Mouse (Mus musculus) kidney, adult 2 months (tissue): ENCODE data around the gene Wnt4. TPM values are rescaled to one million over a fixed set of nuclear protein-coding genes. Genes with fewer than 3 reads are reported as not detected.

Experiments
- DNase-seq: peaks from one replicate; pipeline ENCODE4 v3.0.0; 2021
- H3K27ac ChIP-seq: fragments of 200-500 bp; 2 replicates; pipeline ENCODE4 v1.5.1; 2012; ENCODE audit warnings: low read depth, low read length, control low read depth, inconsistent platforms; ENCODE audit not compliant: insufficient read depth
- H3K27me3 ChIP-seq: fragments of 200-500 bp; replicated peaks from 2 replicates; pipeline ENCODE4 v1.6.1; 2012; ENCODE audit warnings: mild to moderate bottlenecking, moderate library complexity, low read length, inconsistent platforms; ENCODE audit not compliant: control insufficient read depth, insufficient read depth
- H3K36me3 ChIP-seq: fragments of 200-500 bp; 2 replicates; pipeline ENCODE4 v1.6.1; 2012; ENCODE audit warnings: mild to moderate bottlenecking, moderate library complexity, low read length, inconsistent platforms; ENCODE audit not compliant: control insufficient read depth, insufficient read depth
- H3K4me1 ChIP-seq: fragments of 200-500 bp; 2 replicates; pipeline ENCODE4 v1.6.1; 2011; ENCODE audit warnings: low read length; ENCODE audit not compliant: control insufficient read depth, insufficient read depth
- H3K4me3 ChIP-seq: fragments of 200-500 bp; 2 replicates; pipeline ENCODE4 v1.5.1; 2011; ENCODE audit warnings: mild to moderate bottlenecking, low read depth, low read length, control low read depth; ENCODE audit not compliant: insufficient read depth
- CTCF ChIP-seq: fragments of 200-500 bp; conservative IDR thresholded peaks from 2 replicates; pipeline ENCODE4 v1.5.1; 2011; ENCODE audit warnings: low read depth, mild to moderate bottlenecking, control low read depth, low read length, moderate library complexity, mixed read lengths; ENCODE audit not compliant: insufficient read depth, insufficient read length
- POLR2A ChIP-seq: fragments of 200-500 bp; IDR thresholded peaks from one replicate; pipeline ENCODE4 v1.6.1; 2011; ENCODE audit warnings: low read depth, low read length, control low read depth
- WGBS: fragments of 180-500 bp; shearing (Covaris S2); methylation state at CpG from one replicate; pipeline ENCODE4 v1.1.7; 2018; 5-methylcytosine and 5-hydroxymethylcytosine counted together
- polyA plus RNA-seq: library from polyadenylated mRNA; depleted of rRNA; stranded (reverse); fragments of >200 nt; gene quantifications from 2 replicates; pipeline ENCODE4 v1.2.3, GENCODE M21; 2012

Wnt4 gene
- polyA plus RNA-seq, 1 experiment: 2.1 TPM

DNA sequence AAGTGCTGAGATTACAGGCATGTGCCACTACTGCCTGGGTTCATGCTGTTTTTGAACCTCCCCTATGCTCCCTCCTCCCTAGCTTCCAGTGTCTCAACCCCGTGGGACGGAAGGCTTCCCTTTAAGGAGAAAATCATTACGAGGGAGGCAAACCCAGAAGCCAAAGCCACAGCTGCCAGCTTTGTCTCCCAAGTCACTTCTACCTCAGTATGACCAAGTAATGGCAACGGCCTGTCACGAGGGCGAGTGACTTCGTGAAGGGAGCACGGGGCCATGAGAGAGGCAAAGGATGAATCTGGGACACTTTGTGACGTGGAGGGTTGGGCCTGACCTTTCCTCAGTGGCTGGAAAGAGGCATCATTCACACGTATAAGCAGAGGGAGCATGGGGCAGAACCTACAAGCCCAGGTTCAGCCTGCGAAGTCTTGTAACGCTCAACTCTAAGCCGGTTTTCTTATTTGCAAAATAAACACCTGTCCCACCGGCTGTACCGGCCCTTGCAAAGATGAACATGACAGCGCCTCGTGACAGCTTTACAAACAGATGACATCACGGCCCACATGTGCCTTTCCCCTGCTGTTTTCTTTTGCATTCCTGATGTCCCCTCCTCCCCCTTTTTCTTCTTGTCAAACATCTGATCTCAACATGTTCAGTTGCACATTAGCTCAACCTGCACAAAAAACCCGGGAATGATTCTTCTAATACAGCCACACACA, 29.9 kb downstream of the Wnt4 start:
- H3K4me1 ChIP-seq: no peaks in the 10 kb centered on the region
- H3K4me3 ChIP-seq: no peak overlapping the region
- DNase-seq: peak; percentile 30
- H3K36me3 ChIP-seq: no peaks in the 10 kb centered on the region
- 60% methylated on average over 19 of the region's 19 CpGs for WGBS
- H3K27me3 ChIP-seq: no peaks in the 10 kb centered on the region
- TF ChIP-seq POLR2A: no peak
- no peak for TF ChIP-seq CTCF
- peak overlapping the region; percentile 17; the same call in 1 of the 2 replicates for H3K27ac ChIP-seq

- peak; percentile 60 for DNase-seq
- TF ChIP-seq POLR2A (no peak), CTCF (peak; percentile 51)
These were observed 31.1 kb downstream of the Wnt4 start for GRCm38 (mm10) chr4:137308377-137308776.

DNA sequence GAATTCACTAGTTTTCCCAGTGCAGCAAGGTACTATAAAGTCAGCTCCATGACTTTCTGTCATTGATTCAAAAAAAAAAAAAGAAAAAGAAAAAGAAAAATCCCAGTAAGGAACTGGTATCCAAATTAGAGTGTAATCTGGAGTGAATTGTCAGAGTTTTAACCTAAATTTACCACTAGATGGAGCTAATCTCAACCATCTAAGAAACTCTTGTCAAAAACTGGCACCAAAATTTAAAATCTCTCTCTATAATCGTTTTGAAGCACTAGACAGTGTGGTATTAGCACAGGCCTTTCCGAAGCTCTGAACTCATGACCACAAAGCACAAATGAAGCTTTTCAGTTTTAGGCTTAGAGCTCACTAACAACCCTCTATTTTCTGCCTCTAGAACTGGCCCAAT, 36.2 kb downstream of the Wnt4 start:
- Histone ChIP-seq H3K27ac (no peak overlapping the region), H3K4me3 (no peak overlapping the region), H3K36me3 (no peaks in the 10 kb centered on the region), H3K27me3 (no peaks in the 10 kb centered on the region), H3K4me1 (no peaks in the 10 kb centered on the region; the same call in 1 of the 2 replicates)
- WGBS: 29% methylated on average over 2 of the region's 2 CpGs
- no peak for TF ChIP-seq POLR2A
- TF ChIP-seq CTCF: no peak
- peak; percentile 30 for DNase-seq

More at GRCm38 (mm10) chr4:137308377-137308776, 31.1 kb downstream of the Wnt4 start:
- Histone ChIP-seq H3K4me1 (no peaks in the 10 kb centered on the region), H3K27ac (no peak overlapping the region), H3K4me3 (no peak overlapping the region), H3K27me3 (no peaks in the 10 kb centered on the region), H3K36me3 (no peaks in the 10 kb centered on the region)
- WGBS: 44% methylated on average over 5 of the region's 5 CpGs

DNA sequence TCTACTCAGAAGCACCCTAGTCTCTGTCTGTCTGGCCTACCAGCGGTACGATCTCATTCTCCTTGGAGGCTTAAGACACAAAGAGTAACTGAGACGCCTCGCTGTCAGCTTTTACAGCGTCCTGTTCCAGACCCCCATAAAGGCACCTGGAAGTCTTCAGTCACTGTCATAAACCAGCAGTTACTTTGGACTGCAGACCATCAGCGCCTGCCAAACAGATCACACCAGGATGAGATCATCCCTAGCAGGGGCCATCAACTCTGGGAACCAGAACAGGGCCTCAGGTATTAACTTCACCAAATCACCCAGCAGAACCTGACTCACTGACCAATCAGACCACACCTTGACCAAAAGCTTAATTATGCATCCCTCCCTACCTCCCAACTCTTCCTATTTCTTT, 37.3 kb downstream of the Wnt4 start:
- no peak overlapping the region for H3K4me3 ChIP-seq
- DNase-seq: no peak
- no peak overlapping the region for H3K27ac ChIP-seq
- H3K36me3 ChIP-seq: peaks cover 6% of the 10 kb centered on the region
- WGBS: 38% methylated on average over 6 of the region's 6 CpGs
- H3K27me3 ChIP-seq: no peaks in the 10 kb centered on the region
- no peaks in the 10 kb centered on the region; the same call in 1 of the 2 replicates for H3K4me1 ChIP-seq
- no peak for TF ChIP-seq CTCF
- no peak for TF ChIP-seq POLR2A

DNA sequence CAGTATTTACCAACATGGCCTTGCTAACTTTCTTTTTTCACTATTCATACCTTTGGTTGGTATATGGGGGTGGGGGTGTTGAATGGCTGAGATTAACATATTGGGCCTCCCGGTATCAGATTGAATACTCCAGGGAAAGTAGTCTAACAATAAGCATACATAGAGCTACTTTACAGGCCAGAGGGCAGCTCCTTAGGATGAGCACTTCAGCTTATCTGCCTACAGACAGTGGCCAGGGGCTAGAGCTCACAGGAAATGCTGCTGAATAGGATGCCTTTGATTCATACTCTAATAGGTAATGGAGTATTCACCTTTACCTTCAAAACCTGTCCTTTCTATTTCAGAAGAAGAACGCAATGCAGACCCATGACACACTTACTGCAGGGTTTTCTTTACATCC, 37.8 kb downstream of the Wnt4 start:
- Histone ChIP-seq H3K27me3 (no peaks in the 10 kb centered on the region), H3K27ac (no peak overlapping the region), H3K4me3 (no peak overlapping the region), H3K36me3 (peaks cover 6% of the 10 kb centered on the region), H3K4me1 (no peaks in the 10 kb centered on the region; the same call in 1 of the 2 replicates)
- whole genome bisulfite sequencing: 74% methylated on average over 2 of the region's 2 CpGs
- DNase-seq: no peak
- TF ChIP-seq POLR2A (no peak), CTCF (no peak)

DNA sequence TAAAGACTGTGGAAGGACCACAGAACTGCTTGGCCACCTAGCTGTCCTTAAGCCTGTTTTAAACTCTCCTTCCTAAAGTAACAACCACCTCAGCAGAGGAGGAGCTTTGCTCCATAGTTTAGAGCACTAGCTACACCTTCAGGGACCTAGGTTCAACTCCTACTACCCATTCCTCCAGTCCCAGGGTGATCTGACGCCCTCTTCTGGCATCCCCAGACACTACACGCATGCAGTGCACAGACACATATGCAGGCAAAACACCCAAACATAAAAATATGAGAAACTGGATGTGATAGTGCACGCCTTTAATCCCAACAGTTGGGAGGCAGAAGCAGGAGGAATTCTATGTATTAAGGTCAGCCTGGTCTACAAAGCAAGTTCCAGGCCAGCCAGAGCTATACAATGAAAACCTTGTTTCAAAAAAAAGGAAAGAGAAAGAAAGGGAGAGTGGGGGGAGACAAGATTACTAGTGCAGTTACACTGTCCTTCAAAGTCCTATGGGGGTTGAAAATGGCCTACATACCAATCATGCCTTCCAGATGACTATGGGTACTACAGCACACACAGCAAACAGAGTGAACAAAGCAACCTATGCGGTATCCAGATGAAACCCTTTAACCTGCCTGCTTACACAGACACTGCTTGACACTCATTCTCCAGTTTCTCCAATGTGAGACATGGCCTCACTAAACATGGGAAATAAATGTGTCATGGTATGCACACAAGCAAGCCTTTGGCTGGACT, 38.9 kb downstream of the Wnt4 start:
- Histone ChIP-seq H3K4me3 (no peak overlapping the region), H3K27ac (no peak overlapping the region), H3K4me1 (no peaks in the 10 kb centered on the region; the same call in 1 of the 2 replicates), H3K27me3 (no peaks in the 10 kb centered on the region), H3K36me3 (peaks cover 10% of the 10 kb centered on the region)
- 83% methylated on average over 4 of the region's 4 CpGs for WGBS
- TF ChIP-seq CTCF (no peak), POLR2A (no peak)
- no peak for DNase-seq

- no peaks in the 10 kb centered on the region for H3K27me3 ChIP-seq
- TF ChIP-seq CTCF (no peak), POLR2A (no peak)
- WGBS: 71% methylated on average over 6 of the region's 6 CpGs
- DNase-seq: no peak
- no peaks in the 10 kb centered on the region for H3K4me1 ChIP-seq
- no peak overlapping the region for H3K4me3 ChIP-seq
- peaks cover 21% of the 10 kb centered on the region for H3K36me3 ChIP-seq
- H3K27ac ChIP-seq: no peak overlapping the region
These were observed 47.6 kb downstream of the Wnt4 start for GRCm38 (mm10) chr4:137324926-137325325.
